Mouse (Mus musculus) intestine, embryonic 15.5 days (tissue): ENCODE data around the gene Tnfaip1. TPM values are rescaled to one million over a fixed set of nuclear protein-coding genes. Genes with fewer than 3 reads are reported as not detected.
"Not testable (repeated sequence)": the region's sequence is repeated elsewhere in the genome, so short reads cannot be mapped to it uniquely, and the experiment has no call there.

Source experiments
- ATAC-seq: fragments of 200-750 bp; cut with Nextera tagmentation; 2 replicates; pipeline ENCODE4 v1.8.0; 2017; ENCODE audit warnings: moderate TSS enrichment, moderate library complexity
- H3K27ac ChIP-seq: fragments of 300-500 bp; sonication (generic); 2 replicates; pipeline ENCODE4 v1.5.1; 2015; ENCODE audit warnings: mild to moderate bottlenecking, inconsistent platforms
- H3K27me3 ChIP-seq: fragments of 300-500 bp; sonication (generic); replicated peaks from 2 replicates; pipeline ENCODE4 v1.6.1; 2015; ENCODE audit warnings: inconsistent platforms
- H3K36me3 ChIP-seq: fragments of 300-500 bp; sonication (generic); 2 replicates; pipeline ENCODE4 v1.6.1; 2015; ENCODE audit warnings: inconsistent platforms
- H3K4me1 ChIP-seq: fragments of 300-500 bp; sonication (generic); replicated peaks from 2 replicates; pipeline ENCODE4 v1.6.1; 2015; ENCODE audit warnings: inconsistent platforms
- H3K4me2 ChIP-seq: fragments of 300-500 bp; sonication (generic); replicated peaks from 2 replicates; pipeline ENCODE4 v1.6.1; 2015; ENCODE audit warnings: mild to moderate bottlenecking, inconsistent platforms
- H3K4me3 ChIP-seq: fragments of 300-500 bp; sonication (generic); replicated peaks from 2 replicates; pipeline ENCODE4 v1.5.1; 2015; ENCODE audit warnings: inconsistent platforms
- H3K9ac ChIP-seq: fragments of 300-500 bp; sonication (generic); 2 replicates; pipeline ENCODE4 v1.6.1; 2015; ENCODE audit warnings: inconsistent platforms
- H3K9me3 ChIP-seq: fragments of 300-500 bp; sonication (generic); 2 replicates; pipeline ENCODE4 v1.6.1; 2016; ENCODE audit warnings: inconsistent platforms
- WGBS: fragments of 180-500 bp; shearing (Covaris S2); methylation state at CpG from one replicate; pipeline ENCODE4 v1.1.7; 2015; 5-methylcytosine and 5-hydroxymethylcytosine counted together
- polyA plus RNA-seq: library from polyadenylated mRNA; unstranded; fragments of >200 nt; fragmentation: Nextera tagmentation; extraction: Ambion mirVana; gene quantifications from 2 replicates; pipeline ENCODE4 v1.2.1, GENCODE M21; 2015

The Tnfaip1 gene
- polyA plus RNA-seq, 1 experiment from 2014 or later: 81.2 TPM

DNA sequence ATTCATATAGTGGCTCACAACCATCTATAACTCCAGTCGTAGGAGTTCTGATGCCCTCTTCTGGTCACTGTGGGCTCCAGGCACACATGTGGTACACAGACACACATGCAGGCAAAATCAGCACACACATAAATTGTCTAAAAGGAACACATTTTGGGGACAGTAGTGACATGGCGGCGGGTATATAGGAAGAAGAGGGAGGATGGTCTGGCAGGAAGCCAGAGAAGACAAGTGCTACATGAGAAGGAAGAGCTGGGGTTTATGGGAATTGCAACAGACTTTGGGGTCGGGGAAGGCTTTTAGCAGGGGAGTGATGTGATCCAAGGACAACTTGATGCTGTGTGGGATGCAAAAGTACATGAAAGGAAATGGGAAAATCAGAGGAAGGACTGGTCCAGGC lies 1.6 kb downstream of the Tnfaip1 start:
- peak overlapping the region; percentile 62 for H3K4me2 ChIP-seq
- peak overlapping the region; percentile 82 for H3K4me3 ChIP-seq
- H3K27me3 ChIP-seq: no peaks in the 10 kb centered on the region
- peak overlapping the region; percentile 85 for H3K9ac ChIP-seq
- no peaks in the 10 kb centered on the region for H3K9me3 ChIP-seq
- H3K36me3 ChIP-seq: peaks cover 3% of the 10 kb centered on the region; the same call in 1 of the 2 replicates
- H3K4me1 ChIP-seq: peaks cover 23% of the 10 kb centered on the region; the same call in 1 of the 2 replicates
- ATAC-seq: no peak
- WGBS: 87% methylated on average over 4 of the region's 4 CpGs
- 0 out of 2 replicates have a peak overlapping the region, but pooled peaks have one; percentile 98 for H3K27ac ChIP-seq

DNA sequence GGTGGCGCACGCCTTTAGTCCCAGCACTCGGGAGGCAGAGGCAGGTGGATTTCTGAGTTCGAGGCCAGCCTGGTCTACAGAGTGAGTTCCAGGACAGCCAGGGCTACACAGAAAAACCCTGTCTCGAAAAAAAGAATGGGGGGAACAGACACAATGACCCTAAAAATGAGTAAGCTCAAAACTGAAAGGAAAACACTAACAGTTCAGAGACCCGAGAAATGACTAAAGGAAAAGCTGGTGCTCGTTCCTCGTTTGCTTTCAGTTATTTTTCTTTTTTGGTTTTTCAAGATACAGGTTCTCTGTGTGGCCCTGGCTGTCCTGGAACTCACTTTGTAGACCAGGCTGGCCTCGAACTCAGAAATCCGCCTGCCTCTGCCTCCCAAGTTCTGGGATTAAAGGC lies 4.6 kb downstream of the Tnfaip1 start:
- not testable (repeated sequence) for H3K9me3 ChIP-seq, H3K4me3 ChIP-seq, H3K4me2 ChIP-seq, H3K4me1 ChIP-seq, ATAC-seq, H3K9ac ChIP-seq, H3K27me3 ChIP-seq
- Histone ChIP-seq H3K27ac (0 out of 2 replicates have a peak overlapping the region, but pooled peaks have one; percentile 54), H3K36me3 (peaks cover 24% of the 10 kb centered on the region)
- 93% methylated on average over 10 of the region's 10 CpGs for WGBS

GRCm38 (mm10) chr11:78531046-78531445 lies 5.1 kb downstream of the Tnfaip1 start:
- peaks cover 26% of the 10 kb centered on the region for H3K36me3 ChIP-seq
- no peaks in the 10 kb centered on the region for H3K27me3 ChIP-seq
- no peak for ATAC-seq
- H3K9me3 ChIP-seq: no peaks in the 10 kb centered on the region
- WGBS: 61% methylated on average over 6 of the region's 6 CpGs
- H3K4me3 ChIP-seq: no peak overlapping the region
- H3K4me2 ChIP-seq: no peak overlapping the region
- peaks cover 9% of the 10 kb centered on the region; the same call in 1 of the 2 replicates for H3K4me1 ChIP-seq
- no peak overlapping the region for H3K9ac ChIP-seq
- H3K27ac ChIP-seq: 0 out of 2 replicates have a peak overlapping the region, but pooled peaks have one; percentile 54

GRCm38 (mm10) chr11:78530001-78530400 lies 6.1 kb downstream of the Tnfaip1 start:
- Histone ChIP-seq H3K4me1 (peaks cover 7% of the 10 kb centered on the region; the same call in 1 of the 2 replicates), H3K9me3 (no peaks in the 10 kb centered on the region), H3K9ac (no peak overlapping the region), H3K27ac (no peak overlapping the region), H3K4me3 (no peak overlapping the region), H3K27me3 (no peaks in the 10 kb centered on the region), H3K4me2 (no peak overlapping the region), H3K36me3 (peaks cover 30% of the 10 kb centered on the region)
- ATAC-seq: no peak
- WGBS: 89% methylated on average over 12 of the region's 12 CpGs

DNA sequence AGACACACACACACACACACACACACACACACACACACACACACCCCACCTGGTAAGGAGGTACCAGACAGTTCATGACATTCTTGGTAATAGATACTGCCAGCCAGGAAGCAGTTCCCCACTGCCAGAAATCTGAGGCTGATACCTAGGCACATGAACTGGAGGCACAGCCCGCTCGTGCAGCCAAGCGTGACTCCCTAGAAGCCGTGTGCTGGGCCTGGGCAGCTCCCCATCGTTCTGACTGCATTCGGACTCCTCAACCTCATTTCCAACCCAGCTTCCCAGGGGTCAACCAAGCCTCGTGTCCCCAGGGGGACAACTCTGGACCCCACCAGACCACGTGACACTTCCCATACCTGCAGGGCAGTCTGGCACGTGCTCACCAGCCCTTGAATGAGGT lies 7.4 kb downstream of the Tnfaip1 start:
- Histone ChIP-seq H3K27ac (no peak overlapping the region), H3K27me3 (no peaks in the 10 kb centered on the region), H3K4me3 (no peak overlapping the region), H3K9ac (no peak overlapping the region), H3K9me3 (no peaks in the 10 kb centered on the region), H3K4me1 (no peaks in the 10 kb centered on the region), H3K36me3 (peaks cover 42% of the 10 kb centered on the region), H3K4me2 (no peak overlapping the region)
- no peak for ATAC-seq
- WGBS: 88% methylated on average over 9 of the region's 9 CpGs

DNA sequence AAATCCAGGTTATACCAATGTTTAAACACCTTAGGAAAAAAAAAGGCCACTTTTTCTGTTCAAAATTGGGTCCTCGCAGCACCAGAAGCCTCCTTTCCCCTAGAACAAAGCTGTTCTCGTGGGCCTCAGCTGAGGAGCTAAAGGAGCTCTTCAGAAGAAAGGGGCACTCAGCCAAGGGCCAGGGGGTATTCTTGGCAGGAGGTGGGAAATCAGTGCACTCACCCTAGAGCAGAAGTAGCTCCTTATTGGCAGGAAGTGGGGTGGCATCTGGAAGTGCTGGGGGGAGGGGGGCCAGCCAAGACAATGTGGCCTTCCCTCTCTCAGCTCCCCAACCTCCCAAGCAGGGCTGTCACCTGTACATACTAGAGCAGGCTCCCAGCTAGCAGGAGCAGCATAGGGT lies 11.3 kb downstream of the Tnfaip1 start:
- Histone ChIP-seq H3K9me3 (no peaks in the 10 kb centered on the region), H3K4me3 (no peak overlapping the region), H3K9ac (no peak overlapping the region), H3K36me3 (peaks cover 70% of the 10 kb centered on the region), H3K27me3 (no peaks in the 10 kb centered on the region), H3K27ac (no peak overlapping the region), H3K4me2 (no peak overlapping the region), H3K4me1 (no peaks in the 10 kb centered on the region)
- no peak for ATAC-seq
- WGBS: 75% methylated on average over 2 of the region's 2 CpGs

GRCm38 (mm10) chr11:78523241-78523955 lies 12.7 kb downstream of the Tnfaip1 start:
- WGBS: 87% methylated on average over 9 of the region's 9 CpGs
- no peak for ATAC-seq
- H3K4me2 ChIP-seq: no peak overlapping the region
- no peaks in the 10 kb centered on the region for H3K4me1 ChIP-seq
- H3K4me3 ChIP-seq: no peak overlapping the region
- H3K36me3 ChIP-seq: peaks cover 75% of the 10 kb centered on the region
- H3K9me3 ChIP-seq: no peaks in the 10 kb centered on the region
- no peaks in the 10 kb centered on the region for H3K27me3 ChIP-seq
- H3K9ac ChIP-seq: no peak overlapping the region
- no peak overlapping the region for H3K27ac ChIP-seq

DNA sequence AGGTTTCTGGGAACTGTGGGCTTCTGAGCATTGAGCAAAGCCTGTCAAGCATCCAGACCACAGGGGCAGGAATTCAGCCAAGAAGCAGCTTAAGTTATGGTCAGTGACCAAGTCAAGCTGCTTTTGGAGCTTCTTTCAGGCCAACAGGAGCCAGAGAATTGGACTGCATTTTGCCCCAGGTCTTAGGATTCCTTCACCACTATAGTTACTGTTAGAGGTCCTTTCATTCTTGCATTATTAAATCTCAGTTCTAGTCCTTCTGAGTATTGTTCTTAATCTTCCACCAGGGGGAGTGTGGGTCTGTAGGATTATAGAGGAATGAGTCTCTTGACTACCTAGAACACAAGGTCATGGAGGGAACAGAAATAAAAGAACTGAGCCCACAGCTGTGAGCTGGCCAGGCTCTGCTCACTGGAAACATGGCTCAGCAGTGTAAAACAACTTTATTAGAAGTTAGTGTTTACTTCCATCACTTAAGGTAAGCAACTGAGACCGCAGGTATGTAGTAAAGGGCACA lies 13.6 kb downstream of the Tnfaip1 start:
- Histone ChIP-seq H3K9me3 (no peaks in the 10 kb centered on the region), H3K27ac (no peak overlapping the region), H3K4me2 (no peak overlapping the region), H3K36me3 (peaks cover 73% of the 10 kb centered on the region), H3K9ac (no peak overlapping the region), H3K4me3 (no peak overlapping the region), H3K4me1 (no peaks in the 10 kb centered on the region), H3K27me3 (no peaks in the 10 kb centered on the region)
- 79% methylated on average over 1 of the region's 1 CpGs for WGBS
- ATAC-seq: no peak

DNA sequence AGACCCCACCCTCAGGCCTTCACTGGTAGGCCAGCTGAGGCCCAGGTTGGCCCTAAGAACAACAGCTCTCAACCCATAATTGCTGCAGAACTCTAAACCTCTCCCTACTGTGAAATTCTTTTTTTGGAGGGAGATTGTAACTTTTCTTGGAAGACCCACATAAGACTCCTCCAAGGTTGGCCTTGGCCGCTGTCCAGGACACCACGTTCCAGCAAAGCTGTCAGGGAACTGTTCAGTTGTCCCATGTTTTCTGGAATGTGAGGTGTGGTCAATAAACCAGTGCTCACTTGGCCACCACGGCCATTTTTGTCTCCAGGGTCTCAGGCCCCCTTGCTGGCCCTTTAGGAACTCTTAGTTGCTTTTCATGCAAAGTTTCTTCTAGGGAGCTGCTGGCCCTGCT lies 14.3 kb downstream of the Tnfaip1 start:
- Histone ChIP-seq H3K9me3 (no peaks in the 10 kb centered on the region), H3K9ac (no peak overlapping the region), H3K4me2 (no peak overlapping the region), H3K27ac (no peak overlapping the region), H3K4me3 (no peak overlapping the region), H3K4me1 (no peaks in the 10 kb centered on the region), H3K27me3 (no peaks in the 10 kb centered on the region), H3K36me3 (peaks cover 71% of the 10 kb centered on the region)
- ATAC-seq: no peak
- 85% methylated on average over 3 of the region's 3 CpGs for WGBS

DNA sequence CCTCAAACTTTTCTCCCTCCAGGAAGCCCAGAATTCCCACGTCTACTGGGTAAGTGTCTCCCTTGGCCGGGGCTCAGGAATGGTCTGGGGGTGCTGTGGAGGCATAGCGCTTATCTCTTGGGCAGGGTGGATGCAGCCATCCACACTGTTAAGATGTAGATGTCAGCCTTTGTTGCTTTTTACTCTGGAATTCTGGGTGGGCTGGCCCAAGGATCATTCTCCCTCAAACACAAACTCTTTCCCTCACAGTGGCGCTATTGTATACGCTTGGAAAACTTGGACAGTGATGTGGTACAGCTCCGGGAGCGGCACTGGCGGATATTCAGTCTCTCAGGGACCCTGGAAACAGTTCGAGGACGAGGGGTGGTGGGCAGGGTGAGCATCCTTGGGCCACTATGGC lies 17.2 kb downstream of the Tnfaip1 start:
- Histone ChIP-seq H3K36me3 (peaks cover 76% of the 10 kb centered on the region), H3K4me2 (no peak overlapping the region), H3K9me3 (no peaks in the 10 kb centered on the region), H3K27ac (no peak overlapping the region), H3K9ac (no peak overlapping the region), H3K4me3 (no peak overlapping the region), H3K27me3 (no peaks in the 10 kb centered on the region), H3K4me1 (no peaks in the 10 kb centered on the region)
- WGBS: 89% methylated on average over 10 of the region's 10 CpGs
- ATAC-seq: no peak

GRCm38 (mm10) chr11:78515549-78516325 lies 20.4 kb downstream of the Tnfaip1 start:
- no peak for ATAC-seq
- peaks cover 12% of the 10 kb centered on the region for H3K4me1 ChIP-seq

GRCm38 (mm10) chr11:78513106-78513790 lies 22.9 kb downstream of the Tnfaip1 start:
- no peak overlapping the region for H3K27ac ChIP-seq
- WGBS: 75% methylated on average over 3 of the region's 3 CpGs
- H3K4me2 ChIP-seq: peak overlapping the region; percentile 86
- no peaks in the 10 kb centered on the region for H3K27me3 ChIP-seq
- peak overlapping the region; percentile 70 for H3K4me3 ChIP-seq
- peaks cover 34% of the 10 kb centered on the region for H3K36me3 ChIP-seq
- H3K9ac ChIP-seq: peak overlapping the region; percentile 89; the same call in 1 of the 2 replicates
- no peaks in the 10 kb centered on the region for H3K9me3 ChIP-seq
- peaks cover 12% of the 10 kb centered on the region for H3K4me1 ChIP-seq
- ATAC-seq: no peak

More at GRCm38 (mm10) chr11:78515549-78516325, 20.4 kb downstream of the Tnfaip1 start:
- Histone ChIP-seq H3K4me3 (no peak overlapping the region), H3K27me3 (no peaks in the 10 kb centered on the region), H3K9ac (no peak overlapping the region), H3K9me3 (no peaks in the 10 kb centered on the region), H3K36me3 (peaks cover 46% of the 10 kb centered on the region), H3K27ac (no peak overlapping the region), H3K4me2 (no peak overlapping the region)
- WGBS: 67% methylated on average over 2 of the region's 2 CpGs
